Mouse (Mus musculus): Measurements from ENCODE around the gene Stag3. TPM values are rescaled to one million over a fixed set of nuclear protein-coding genes. Genes with fewer than 3 reads are reported as not detected.

Gene Stag3
- 0.07 and 0.26 TPM in 2 replicates for polyA plus RNA-seq (2012; rRNA removed; ENCODE audit: low replicate concordance)

DNA sequence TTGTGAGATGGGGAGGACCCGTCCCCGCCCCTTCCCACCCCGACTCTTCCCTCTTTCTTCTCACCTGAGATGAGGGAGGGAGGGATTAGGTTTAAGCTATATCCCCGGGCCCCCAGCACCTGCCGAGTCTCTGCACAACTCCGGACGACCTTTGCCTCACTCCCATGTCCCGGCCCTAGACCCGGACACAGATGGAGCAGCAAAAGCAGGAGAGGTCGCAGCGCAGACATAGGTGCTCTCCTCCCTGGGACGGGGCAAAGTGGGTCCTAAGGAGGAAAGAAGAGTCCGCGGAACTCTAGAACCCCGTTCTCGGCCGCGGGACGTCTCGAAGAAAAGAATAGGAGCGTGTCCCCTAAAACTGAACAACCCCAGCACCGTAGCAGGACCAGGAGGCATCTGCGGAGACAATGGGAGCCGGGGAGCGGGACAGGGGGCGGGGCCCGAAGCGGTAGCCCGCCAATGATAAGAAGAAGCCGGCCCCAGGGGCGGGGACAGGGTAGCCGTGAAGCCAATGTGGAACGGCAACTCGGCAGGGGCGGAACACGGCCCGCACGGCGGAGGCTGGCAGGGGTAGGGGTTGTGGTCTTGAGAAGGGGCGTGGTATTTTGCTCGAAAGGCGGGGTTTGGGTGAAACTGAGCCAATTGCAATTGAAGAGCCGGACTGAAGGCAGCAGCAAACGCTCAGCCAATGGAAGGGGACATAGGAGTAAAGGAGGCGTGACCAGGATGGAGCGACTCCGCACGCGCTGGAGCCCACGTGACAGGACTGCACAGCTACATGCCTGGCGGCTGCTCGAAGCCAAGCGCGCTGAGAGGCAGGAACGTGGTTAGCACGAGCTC lies at the start of gene Stag3, which contains the start of the genes Gm43720 and Gpc2:
TSS of gene Stag3 (plus strand) at position 656 of the 840 bp plus-strand sequence.
TSS of gene Gm43720 (minus strand) at position 374 of the 840 bp plus-strand sequence.
TSS of gene Gpc2 (minus strand) at position 421 of the 840 bp plus-strand sequence.

GRCm38 (mm10) chr5:138255353-138256093 lies 24.5 kb upstream of the Stag3 start, which contains the start of gene Lamtor4:
TSS of gene Lamtor4 (plus strand) at chr5:138255482.

DNA sequence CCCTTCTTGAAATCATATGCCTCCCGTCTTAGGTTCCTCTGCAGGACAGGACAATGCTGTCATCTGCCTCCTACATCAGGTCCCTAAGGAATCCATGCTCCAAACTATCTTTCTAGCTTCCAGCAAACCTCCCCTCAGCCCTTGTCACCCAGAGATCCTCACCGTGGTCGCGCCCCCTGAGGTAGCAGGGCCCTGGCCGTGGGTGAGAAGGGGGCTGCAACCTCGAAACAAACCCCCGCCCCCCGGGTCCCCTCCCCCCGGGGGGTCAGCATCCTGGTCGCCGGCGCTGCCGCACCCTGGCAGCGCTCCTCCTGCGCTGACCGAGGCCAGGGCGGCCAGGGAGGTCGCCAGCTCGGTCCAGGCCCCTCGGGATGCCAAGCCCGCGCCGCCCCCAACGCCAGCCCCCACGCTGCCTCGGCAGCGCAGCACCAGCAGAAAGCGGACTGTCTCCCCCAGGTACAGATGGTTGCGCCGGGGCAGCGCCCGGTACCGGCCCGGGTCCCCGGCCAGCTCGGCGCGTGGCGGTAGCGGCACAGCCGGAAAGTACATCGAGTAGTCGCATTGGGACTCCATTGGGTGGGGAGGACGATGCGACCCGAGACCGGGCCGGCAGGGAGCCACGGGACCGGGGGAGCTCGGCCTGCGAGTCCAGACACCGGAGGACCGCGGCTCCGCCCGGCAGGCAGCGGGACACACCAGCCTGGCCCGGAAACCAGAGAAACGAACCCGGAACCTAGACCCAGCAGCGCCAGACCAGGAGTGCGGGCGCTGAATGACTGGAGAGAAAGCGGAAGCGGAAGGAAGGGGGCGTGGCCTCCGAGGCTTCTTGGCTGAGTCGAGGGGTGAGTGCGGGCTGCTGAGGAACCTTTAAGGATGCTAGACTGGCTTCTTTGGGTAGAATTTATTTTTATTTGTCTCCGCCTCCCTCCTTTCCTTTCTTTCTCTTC lies 16.5 kb upstream of the Stag3 start, which contains the start of gene BC037034:
TSS of gene BC037034 (minus strand) at position 774 of the 947 bp plus-strand sequence.

GRCm38 (mm10) chr5:138272409-138272923 lies 7.6 kb upstream of the Stag3 start, which contains the start of gene Gal3st4:
TSS of gene Gal3st4 (minus strand) at chr5:138272840.

GRCm38 (mm10) chr5:138341661-138342060 lies 61.6 kb downstream of the Stag3 start, which contains the start of gene Pvrig:
TSS of gene Pvrig (plus strand) at chr5:138341961.

Other genes with a start within 250 kb of the Stag3 start
- not detected in 2 replicates for gene Smok3c, start 227.0 kb upstream of the Stag3 start, polyA plus RNA-seq (2012; rRNA removed; ENCODE audit: low replicate concordance)
- 0.59 and 1.2 TPM in 2 replicates for gene Zkscan1, start 195.2 kb upstream of the Stag3 start, polyA plus RNA-seq (2012; rRNA removed; ENCODE audit: low replicate concordance)
- 2.6 TPM in 2 replicates for gene Zscan21, start 163.3 kb upstream of the Stag3 start, polyA plus RNA-seq (2012; rRNA removed; ENCODE audit: low replicate concordance)
- 0.43 and 7.8 TPM in 2 replicates for gene Zfp113, start 124.5 kb upstream of the Stag3 start, polyA plus RNA-seq (2012; rRNA removed; ENCODE audit: low replicate concordance)
- gene Cops6, start 119.2 kb upstream of the Stag3 start, polyA plus RNA-seq (2012; rRNA removed; ENCODE audit: low replicate concordance) = 33.6 and 40.6 TPM in 2 replicates
- 17.7 and 26.6 TPM in 2 replicates for gene Ap4m1, start 108.2 kb upstream of the Stag3 start, polyA plus RNA-seq (2012; rRNA removed; ENCODE audit: low replicate concordance)
- gene Mcm7, start 107.8 kb upstream of the Stag3 start, polyA plus RNA-seq (2012; rRNA removed; ENCODE audit: low replicate concordance) = 21.0 and 23.3 TPM in 2 replicates
- gene Taf6, start 92.8 kb upstream of the Stag3 start, polyA plus RNA-seq (2012; rRNA removed; ENCODE audit: low replicate concordance) = 37.0 and 39.4 TPM in 2 replicates
- 0.37 and 0.59 TPM in 2 replicates for gene Cnpy4, start 92.8 kb upstream of the Stag3 start, polyA plus RNA-seq (2012; rRNA removed; ENCODE audit: low replicate concordance)
- gene Mblac1, start 85.9 kb upstream of the Stag3 start, polyA plus RNA-seq (2012; rRNA removed; ENCODE audit: low replicate concordance) = 3.1 and 4.6 TPM in 2 replicates
- 0.39 and 0.55 TPM in 2 replicates for gene Nxpe5, start 54.3 kb upstream of the Stag3 start, polyA plus RNA-seq (2012; rRNA removed; ENCODE audit: low replicate concordance)
- 120 and 177 TPM in 2 replicates for gene Lamtor4, start 24.8 kb upstream of the Stag3 start, polyA plus RNA-seq (2012; rRNA removed; ENCODE audit: low replicate concordance)
- 58.8 and 80.5 TPM in 2 replicates for gene BC037034, start 16.2 kb upstream of the Stag3 start, polyA plus RNA-seq (2012; rRNA removed; ENCODE audit: low replicate concordance)
- gene Gal3st4, start 7.4 kb upstream of the Stag3 start, polyA plus RNA-seq (2012; rRNA removed; ENCODE audit: low replicate concordance) = 0.12 and 0.42 TPM in 2 replicates
- gene Gm43720, start 282 bp upstream of the Stag3 start, polyA plus RNA-seq (2012; rRNA removed; ENCODE audit: low replicate concordance) = not detected in 2 replicates
- gene Gpc2, start 235 bp upstream of the Stag3 start, polyA plus RNA-seq (2012; rRNA removed; ENCODE audit: low replicate concordance) = 1.0 and 2.2 TPM in 2 replicates
- 0.48 and 1.2 TPM in 2 replicates for gene Pvrig, start 61.7 kb downstream of the Stag3 start, polyA plus RNA-seq (2012; rRNA removed; ENCODE audit: low replicate concordance)
- gene Zfp157, start 161.2 kb downstream of the Stag3 start, polyA plus RNA-seq (2012; rRNA removed; ENCODE audit: low replicate concordance) = 0.13 and 0.84 TPM in 2 replicates

Data from duodenum, adult 2 months (tissue).